Mouse (Mus musculus): ENCODE results near the gene Scaf1.

DNA sequence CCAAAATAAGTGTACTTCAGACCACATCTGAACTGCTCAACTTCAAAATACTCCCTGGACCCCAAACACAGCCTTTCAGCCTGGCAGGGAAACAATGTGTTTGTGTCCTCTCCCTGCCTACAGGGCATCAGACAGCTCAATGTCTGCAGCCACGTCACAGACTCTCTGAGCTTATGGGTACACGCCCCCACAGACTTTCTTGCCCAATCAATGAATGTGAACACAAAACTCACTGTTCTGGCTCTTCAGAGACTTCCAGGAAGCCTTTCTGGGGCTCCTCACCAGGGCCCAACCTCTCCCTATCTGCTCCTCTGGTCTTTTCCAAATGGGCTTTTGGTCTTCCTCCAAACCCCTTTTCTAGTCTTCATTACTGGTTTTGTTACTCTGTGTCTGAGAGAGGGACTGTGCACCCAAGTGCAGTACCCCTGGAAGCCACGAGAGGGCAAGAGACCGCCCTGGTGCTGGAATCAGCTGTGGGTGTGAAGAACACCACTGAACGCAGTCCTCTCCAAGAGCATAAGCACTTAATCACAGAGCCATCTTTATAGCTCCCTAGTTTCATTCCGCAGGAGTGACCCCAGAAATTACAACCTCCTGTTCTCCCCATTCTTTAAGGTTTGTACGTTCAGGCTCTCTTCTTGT, 21.7 kb upstream of the Scaf1 start:
- TF ChIP-seq POLR2A (IDR thresholded peaks at IDR 0.05; ENCODE audit: borderline replicate concordance, control insufficient read depth, low read depth, low read length), result no peak
- TF ChIP-seq CTCF (IDR thresholded peaks at IDR 0.05; ENCODE audit: control insufficient read depth, insufficient read depth, low read length), result peak; percentile 85
